Mouse (Mus musculus) embryonic fibroblast, embryonic 13.5 days (primary cell): ENCODE measurements around the gene Abcc2.

ENCODE experiments used
- CTCF ChIP-seq: IDR thresholded peaks from 2 replicates; pipeline ENCODE4 v1.5.1; 2011; ENCODE audit warnings: mild to moderate bottlenecking, control low read depth, low read length, moderate library complexity, borderline replicate concordance; ENCODE audit not compliant: insufficient read depth
- POLR2A ChIP-seq: IDR thresholded peaks from 2 replicates; pipeline ENCODE4 v1.6.1; 2011; ENCODE audit warnings: low read depth, mild to moderate bottlenecking, control low read depth, low read length, moderate library complexity

- no peak for TF ChIP-seq CTCF
- no peak for TF ChIP-seq POLR2A
Observed at GRCm38 (mm10) chr19:43738409-43738808, 43.6 kb upstream of the Abcc2 start.
